Mouse (Mus musculus) lung, postnatal 4 days (tissue): ENCODE results near the gene Kmt2d.
A peak's percentile ranks its signal among the peaks of the same experiment; 100 is the strongest.

Experiments
- DNase-seq, 2 experiments: peaks; one replicate each; pipeline ENCODE4 v3.0.0; 2021

The Kmt2d gene

GRCm38 (mm10) chr15:98793141-98793698 is 77.8 kb downstream of the Kmt2d start:
- no peak for DNase-seq

GRCm38 (mm10) chr15:98792233-98793020 is 78.6 kb downstream of the Kmt2d start:
- DNase-seq, result no peak

GRCm38 (mm10) chr15:98791771-98792170 is 79.2 kb downstream of the Kmt2d start:
- no peak for DNase-seq

GRCm38 (mm10) chr15:98791221-98791620 is 79.8 kb downstream of the Kmt2d start:
- DNase-seq, result no peak

- no peak for DNase-seq
Observed at GRCm38 (mm10) chr15:98790761-98791160, 80.2 kb downstream of the Kmt2d start.

- peak; percentile 66 to 69 for DNase-seq
Observed at GRCm38 (mm10) chr15:98789661-98790535, 81.1 kb downstream of the Kmt2d start, which contains the start of gene Wnt1. Gene Wnt1 (plus strand): TSS chr15:98789857.

GRCm38 (mm10) chr15:98788972-98789660 is 81.9 kb downstream of the Kmt2d start:
- no peak for DNase-seq

GRCm38 (mm10) chr15:98787930-98788329 is 83.1 kb downstream of the Kmt2d start:
- DNase-seq, result no peak

GRCm38 (mm10) chr15:98785744-98786143 is 85.3 kb downstream of the Kmt2d start:
- no peak for DNase-seq
